Mouse (Mus musculus) Patski (cell line): ENCODE measurements at regions not wholly inside any gene's neighbourhood (a gene's known extent, or its start where the extent isn't known, plus 50 kb on each side); places are given as distances from the start of the nearest gene placed in this dataset.

ENCODE experiments used
- ATAC-seq: fragments of 100-300 bp; one replicate; pipeline ENCODE4 v1.8.0; 2021
- CTCF ChIA-PET: fragments of 350-600 bp; sonication (Branson Sonifier 250); formaldehyde crosslinking; loops from one replicate; lab custom pipeline; 2022; ENCODE audit warnings: inconsistent platforms; lab: Charles Lee
- POLR2A ChIA-PET: fragments of 350-600 bp; sonication (Branson Sonifier 250); formaldehyde crosslinking; loops from one replicate; lab custom pipeline; 2022; ENCODE audit warnings: antibody characterized with exemption, inconsistent platforms; lab: Charles Lee
- DNase-seq: peaks from one replicate; pipeline ENCODE4 v3.0.0-alpha.2; 2011; ENCODE audit warnings: low read depth, low spot score
- H3K27me3 ChIP-seq: fragments of 371-371 bp; one replicate; pipeline ENCODE4 v1.5.1; 2021
- CTCF ChIP-seq: fragments of 100-300 bp; IDR thresholded peaks from one replicate; pipeline ENCODE4 v1.5.1; 2021
- in situ Hi-C: fragments of 300-500 bp; cut with MboI; formaldehyde crosslinking; loops from 3 replicates; pipeline ENCODE4 v1.11.1; 2018; ENCODE audit warnings: low pct_unique_long_range_greater_than_20kb, mixed read lengths

DNA sequence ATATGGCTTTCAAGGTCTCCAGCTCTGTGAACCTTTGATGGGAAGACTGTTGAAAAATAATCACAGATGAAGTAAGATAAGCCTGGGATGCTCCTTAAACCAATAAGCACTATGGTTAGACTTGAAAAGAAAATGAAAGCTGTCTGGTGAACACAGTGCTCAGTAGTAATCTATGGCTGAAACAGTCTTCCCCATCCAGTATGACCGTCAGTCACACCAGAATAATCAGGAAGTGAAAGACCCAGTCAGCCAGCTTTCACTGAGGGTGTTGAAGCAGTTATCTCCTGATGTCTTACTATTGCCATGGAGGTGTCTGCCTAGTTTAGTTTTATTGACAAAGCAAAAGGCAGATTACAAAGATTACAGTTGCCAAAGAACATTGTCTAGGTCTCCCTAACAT, 155.2 kb upstream of the Kbtbd8 start:
- ChIA-PET POLR2A (no interaction called here), CTCF (interaction anchor here (0.9 kb wide), 1 partner anchor 15 kb away, joined by 3 read pairs; no protein-coding TSS in a partner anchor)
- no peak for TF ChIP-seq CTCF
- in situ Hi-C loops = no loop called here
- DNase-seq (no peak), ATAC-seq (no peak)
- H3K27me3 ChIP-seq = no peaks in the 10 kb centered on the region

DNA sequence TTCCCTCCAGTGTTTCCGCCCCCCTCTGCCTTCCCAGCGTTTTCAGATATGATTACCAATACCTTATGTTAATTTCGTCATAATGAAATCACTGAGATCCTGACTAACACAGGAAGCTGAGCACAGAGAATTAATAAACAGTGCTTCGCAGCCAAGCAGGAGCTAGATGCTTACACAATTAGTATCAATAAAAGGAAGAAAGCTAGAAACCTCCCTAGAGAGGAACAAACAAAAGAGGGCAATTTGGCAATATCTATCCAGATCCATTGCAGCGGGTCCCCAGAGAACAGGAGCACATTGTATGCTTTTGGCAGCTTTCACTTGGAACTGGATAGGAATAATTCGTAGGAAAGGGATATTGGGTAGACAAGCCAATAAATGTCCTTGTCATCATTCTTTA, 159.1 kb upstream of the Kbtbd8 start:
- ChIA-PET POLR2A (no interaction called here), CTCF (no interaction called here)
- no peak for ATAC-seq
- TF ChIP-seq CTCF = no peak
- in situ Hi-C loops = no loop called here
- H3K27me3 ChIP-seq = no peaks in the 10 kb centered on the region
- no peak for DNase-seq

DNA sequence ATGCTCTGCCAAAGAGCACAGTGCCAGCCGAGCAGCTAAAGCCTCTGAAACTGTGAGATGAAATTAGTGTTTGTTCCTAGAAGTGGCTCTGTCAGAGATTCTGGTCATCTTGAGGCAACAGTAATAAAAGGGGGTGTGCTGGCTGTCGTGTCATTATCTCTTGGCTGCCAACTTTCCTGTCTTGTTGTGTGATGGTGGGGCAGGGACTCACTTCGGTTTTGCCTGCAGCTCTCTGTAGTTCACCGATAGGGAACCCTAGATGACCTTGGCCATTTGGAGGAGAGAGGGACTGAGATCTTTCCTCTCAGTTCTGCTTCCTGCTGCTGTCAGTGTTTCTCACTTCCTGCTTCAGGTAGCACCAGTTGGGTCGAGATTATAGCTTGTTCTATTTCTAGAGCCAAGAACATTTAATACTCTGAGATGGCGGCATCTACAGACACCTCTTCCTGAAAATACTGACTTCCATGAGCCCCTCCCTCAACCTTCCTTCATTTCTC, 159.8 kb upstream of the Kbtbd8 start:
- DNase-seq = no peak
- in situ Hi-C loops = no loop called here
- ATAC-seq = no peak
- TF ChIP-seq CTCF = no peak
- no peaks in the 10 kb centered on the region for H3K27me3 ChIP-seq
- ChIA-PET POLR2A (no interaction called here), CTCF (no interaction called here)

DNA sequence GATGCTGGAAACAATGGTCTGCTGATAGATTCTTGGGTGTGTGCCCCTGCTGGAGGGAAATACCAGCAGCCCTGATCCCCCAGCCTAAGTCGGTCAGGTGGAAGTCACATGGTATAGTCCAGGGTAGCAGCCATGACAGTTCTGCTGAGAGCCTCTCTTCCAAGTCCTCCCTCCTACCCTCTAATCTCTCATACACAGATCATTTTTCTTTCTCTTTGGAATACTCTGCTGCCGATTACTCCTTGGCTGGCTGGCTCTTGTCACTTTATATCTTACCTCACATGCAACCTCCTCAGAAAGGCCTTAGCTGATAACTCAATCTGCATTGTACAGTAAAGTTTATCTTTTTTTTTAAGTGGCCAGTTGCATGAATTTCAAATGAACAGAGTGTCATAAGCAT, 162.5 kb upstream of the Kbtbd8 start:
- in situ Hi-C loops = no loop called here
- CTCF ChIA-PET = no interaction called here
- DNase-seq (no peak), ATAC-seq (no peak)
- no peaks in the 10 kb centered on the region for H3K27me3 ChIP-seq
- no peak for TF ChIP-seq CTCF
- POLR2A ChIA-PET = no interaction called here

DNA sequence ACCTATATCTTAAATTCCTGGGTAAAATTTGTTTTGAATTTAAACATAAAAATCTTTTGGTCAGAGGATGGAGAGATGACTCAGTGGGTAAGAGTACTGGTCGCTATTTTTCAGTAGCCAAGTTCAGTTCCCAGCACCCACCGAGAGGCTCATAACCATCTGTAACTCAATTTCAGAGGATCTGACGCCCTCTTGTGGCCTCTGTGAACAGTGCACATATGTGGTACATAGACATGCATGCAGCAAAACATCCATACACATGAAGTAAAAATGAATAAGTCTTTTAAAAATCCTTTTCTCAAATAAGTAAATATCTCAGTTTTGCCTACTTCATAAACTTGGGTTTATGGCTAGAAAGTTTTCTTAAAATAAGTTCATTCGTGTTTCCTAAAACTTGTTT, 163.4 kb upstream of the Kbtbd8 start:
- in situ Hi-C loops = no loop called here
- TF ChIP-seq CTCF = peak; percentile 41
- ChIA-PET POLR2A (no interaction called here), CTCF (no interaction called here)
- DNase-seq (no peak), ATAC-seq (no peak)
- no peaks in the 10 kb centered on the region for H3K27me3 ChIP-seq

DNA sequence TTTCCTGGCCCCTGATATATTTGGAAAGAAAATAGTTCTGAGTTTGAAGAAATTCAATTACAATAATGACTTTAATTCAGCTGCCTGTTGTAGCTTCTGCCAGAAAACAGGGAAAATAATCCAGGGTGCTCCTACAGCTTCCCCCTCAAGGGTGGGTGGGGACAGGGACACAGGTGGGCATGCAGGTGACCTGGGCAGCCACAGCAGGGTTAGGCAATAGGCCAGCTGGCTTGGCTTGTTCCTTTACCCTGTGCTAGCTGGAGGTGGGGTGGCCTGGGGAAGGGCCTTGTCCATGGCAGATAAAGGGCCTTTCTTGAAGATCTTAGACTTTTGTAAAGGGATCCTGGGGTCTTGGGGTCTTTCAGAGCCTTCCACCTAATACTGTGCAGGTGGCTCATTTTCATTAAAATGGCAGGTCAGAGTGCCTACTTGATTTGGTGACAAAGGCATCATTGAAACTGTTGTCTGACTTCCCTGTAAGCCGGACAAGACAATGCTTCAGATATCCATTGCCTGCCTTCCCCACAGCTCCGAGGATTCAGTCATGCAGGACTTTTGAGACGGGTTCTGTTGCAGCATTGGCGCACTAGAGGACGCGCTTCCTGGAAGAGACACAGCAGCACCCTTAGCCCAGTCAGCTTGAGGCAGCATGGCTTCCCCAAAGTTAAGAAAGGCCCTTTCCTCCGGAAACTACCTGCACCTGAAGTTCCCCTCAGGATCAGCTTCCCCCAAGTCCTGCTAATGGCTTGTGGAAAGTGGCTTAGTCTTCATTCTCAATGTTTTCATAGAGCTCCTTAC, 164.9 kb upstream of the Kbtbd8 start:
- H3K27me3 ChIP-seq = no peaks in the 10 kb centered on the region
- POLR2A ChIA-PET = interaction anchor here (0.6 kb wide), 1 partner anchor 336 kb away, joined by 3 read pairs; no protein-coding TSS in a partner anchor
- in situ Hi-C loops = no loop called here
- CTCF ChIA-PET = no interaction called here
- DNase-seq (no peak), ATAC-seq (no peak)
- TF ChIP-seq CTCF = no peak

DNA sequence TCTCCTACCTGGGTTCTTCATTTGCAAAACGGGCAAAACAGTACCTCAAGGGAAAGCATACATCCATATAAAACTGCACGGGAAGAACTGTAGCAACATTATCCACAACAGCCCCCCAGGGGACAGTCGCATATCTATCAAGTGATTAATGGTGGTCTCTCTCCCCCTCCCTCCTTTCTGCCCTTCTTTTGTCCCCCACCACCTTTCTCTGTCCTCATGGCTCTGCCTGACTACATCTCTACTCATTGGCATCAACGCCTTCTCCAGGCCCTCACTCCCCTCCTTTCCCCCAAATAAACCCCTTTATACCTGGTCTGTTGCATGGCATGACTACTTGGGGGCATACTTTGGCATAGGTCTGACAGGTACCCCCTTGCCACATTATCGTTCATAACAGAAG, 166.1 kb upstream of the Kbtbd8 start:
- ATAC-seq (no peak), DNase-seq (no peak)
- in situ Hi-C loops = no loop called here
- no peak for TF ChIP-seq CTCF
- no peaks in the 10 kb centered on the region for H3K27me3 ChIP-seq
- ChIA-PET POLR2A (no interaction called here), CTCF (no interaction called here)

DNA sequence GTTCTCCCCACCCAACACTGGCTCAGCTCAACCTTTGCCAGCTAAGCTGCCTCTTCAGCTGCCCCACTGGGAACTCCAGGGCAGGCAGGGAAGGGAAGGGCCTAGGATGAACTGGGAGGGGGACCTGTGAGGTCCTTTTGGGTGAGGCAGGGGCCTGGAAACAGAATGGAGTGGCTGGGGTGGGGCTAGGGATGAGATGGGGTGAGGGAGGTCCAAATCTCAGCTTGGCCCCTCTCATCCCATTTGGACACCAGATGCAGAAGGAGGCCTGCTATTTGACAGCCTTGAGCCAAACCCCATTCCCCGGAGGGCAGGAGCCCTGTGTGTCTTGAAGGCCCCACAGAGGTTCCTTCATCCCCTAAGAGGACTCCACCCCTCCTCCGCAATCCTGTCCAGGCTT, 166.7 kb upstream of the Kbtbd8 start:
- no peak for TF ChIP-seq CTCF
- in situ Hi-C loops = no loop called here
- ChIA-PET CTCF (no interaction called here), POLR2A (no interaction called here)
- H3K27me3 ChIP-seq = no peaks in the 10 kb centered on the region
- no peak for ATAC-seq
- no peak for DNase-seq

DNA sequence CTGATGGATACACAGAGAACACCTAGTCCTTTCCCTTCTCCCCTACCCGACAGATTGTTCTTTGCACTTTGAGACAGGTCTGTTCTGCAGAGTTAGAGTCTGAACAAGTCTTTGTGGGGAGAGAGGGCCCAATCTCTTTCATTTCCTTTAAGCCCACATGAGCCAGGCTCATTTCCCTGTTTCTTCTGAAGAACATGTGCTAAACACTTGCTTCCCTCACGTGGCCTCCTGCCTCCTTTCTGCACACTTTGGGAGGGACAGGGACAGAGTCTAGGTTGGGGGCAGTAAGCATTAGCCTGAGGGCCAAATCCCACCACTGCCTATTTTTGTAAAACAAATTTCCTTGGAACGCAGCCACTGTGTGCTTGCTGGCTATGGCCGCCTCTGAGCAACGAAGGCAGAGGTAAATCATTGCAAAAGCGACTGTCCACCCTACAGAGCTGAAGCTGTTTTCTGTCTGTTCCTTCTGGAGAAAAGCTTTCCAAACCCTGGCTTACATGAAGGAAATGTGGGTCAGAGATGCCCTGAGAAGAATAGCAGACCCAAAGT, 170.6 kb upstream of the Kbtbd8 start:
- DNase-seq = no peak
- in situ Hi-C loops = no loop called here
- TF ChIP-seq CTCF = no peak
- no peaks in the 10 kb centered on the region for H3K27me3 ChIP-seq
- ATAC-seq = no peak
- POLR2A ChIA-PET = interaction anchor here (0.6 kb wide), 1 partner anchor 102 kb away, joined by 3 read pairs; no protein-coding TSS in a partner anchor
- CTCF ChIA-PET = interaction anchor here (1.1 to 1.6 kb wide), 4 partner anchors 10 to 21 kb away, joined by 3 to 5 read pairs (median 4); no protein-coding TSS in a partner anchor

DNA sequence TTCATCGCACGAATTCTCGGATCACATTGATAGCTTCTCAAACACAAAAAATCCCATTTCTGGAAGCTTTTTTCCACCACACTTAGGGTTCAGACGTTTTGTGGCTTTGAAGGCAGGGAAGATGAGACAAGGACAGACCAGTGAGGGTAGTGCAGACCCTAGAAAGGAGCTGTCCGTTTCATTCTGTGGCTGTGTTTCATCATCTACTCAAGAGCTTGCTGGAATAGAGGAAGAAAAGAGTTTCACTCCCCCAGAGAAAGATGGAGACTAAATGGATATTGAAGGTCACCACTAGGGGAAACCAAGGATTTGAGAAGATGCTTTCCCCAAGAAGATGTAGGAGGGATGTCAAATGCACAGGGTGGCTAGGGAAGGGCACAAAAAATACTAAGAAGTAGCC, 171.3 kb upstream of the Kbtbd8 start:
- H3K27me3 ChIP-seq = no peaks in the 10 kb centered on the region
- DNase-seq (no peak), ATAC-seq (no peak)
- POLR2A ChIA-PET = no interaction called here
- in situ Hi-C loops = no loop called here
- TF ChIP-seq CTCF = no peak
- CTCF ChIA-PET = interaction anchor here (1.1 to 1.6 kb wide), 4 partner anchors 10 to 21 kb away, joined by 3 to 5 read pairs (median 4); no protein-coding TSS in a partner anchor

DNA sequence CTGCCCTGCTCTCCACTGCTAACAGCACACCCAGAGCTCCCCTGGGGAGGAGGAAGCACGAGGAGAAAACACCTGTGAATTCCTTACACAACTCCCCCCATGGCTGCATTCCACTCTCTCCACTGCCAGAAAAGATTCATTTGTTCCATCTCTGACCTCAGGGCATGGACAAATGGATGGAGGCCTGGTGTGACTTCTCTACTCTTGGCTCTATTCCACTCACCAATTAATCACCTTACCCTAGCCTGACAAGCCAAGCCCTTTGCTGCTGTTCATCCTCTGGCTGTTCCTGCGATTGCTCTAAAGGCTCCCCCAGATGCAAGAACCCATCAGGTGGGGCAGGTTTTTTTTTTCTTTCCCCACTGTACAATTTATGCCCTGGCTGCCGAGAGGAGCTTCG, 172.8 kb upstream of the Kbtbd8 start:
- in situ Hi-C loops = no loop called here
- ATAC-seq (peak; percentile 79), DNase-seq (peak; percentile 64)

More for the DNA sequence above, 172.8 kb upstream of the Kbtbd8 start:
- no peak for TF ChIP-seq CTCF
- CTCF ChIA-PET = no interaction called here
- no peaks in the 10 kb centered on the region for H3K27me3 ChIP-seq
- POLR2A ChIA-PET = interaction anchor here (0.6 kb wide), 1 partner anchor 239 kb away, joined by 3 read pairs; no protein-coding TSS in a partner anchor
